Mouse (Mus musculus) MEL (cell line): ENCODE measurements around the gene Kif24. TPM values are rescaled to one million over a fixed set of nuclear protein-coding genes. Genes with fewer than 3 reads are reported as not detected.
A peak's percentile ranks its signal among the peaks of the same experiment; 100 is the strongest.
"Not testable (repeated sequence)": the region's sequence is repeated elsewhere in the genome, so short reads cannot be mapped to it uniquely, and the experiment has no call there.

Experiments used
- DNase-seq: peaks from one replicate; pipeline ENCODE4 v3.0.0; 2011; ENCODE audit warnings: low read depth, low spot score
- H3K27ac ChIP-seq: 2 replicates; pipeline ENCODE4 v1.5.1; 2012; ENCODE audit warnings: low read depth, mild to moderate bottlenecking, control low read depth, low read length, moderate library complexity; ENCODE audit not compliant: control insufficient read depth
- H3K27me3 ChIP-seq, 2 experiments: fragments of 150-350 bp in 1 of 2; sonication (generic) in 1 of 2; 2 replicates each; pipeline ENCODE4 v1.6.1; 2012; ENCODE audit warnings: low read length in 2 of 2, mild to moderate bottlenecking in 2 of 2, improper control_type of control experiment in 1 of 2, moderate library complexity in 1 of 2; ENCODE audit not compliant: insufficient read depth in 2 of 2, control insufficient read depth in 1 of 2
- H3K36me3 ChIP-seq, 2 experiments: 2 replicates each; pipeline ENCODE4 v1.6.1; 2012 to 2014; ENCODE audit warnings: low read length in 2 of 2, improper control_type of control experiment in 1 of 2, inconsistent platforms in 1 of 2, mild to moderate bottlenecking in 1 of 2; ENCODE audit not compliant: insufficient read depth in 2 of 2, control insufficient read depth in 1 of 2
- H3K4me1 ChIP-seq, 2 experiments: fragments of 150-350 bp in 1 of 2; sonication (generic) in 1 of 2; 2 replicates each; pipeline ENCODE4 v1.6.1; 2012; ENCODE audit warnings: low read length in 2 of 2, improper control_type of control experiment in 1 of 2, mild to moderate bottlenecking in 1 of 2; ENCODE audit not compliant: insufficient read depth in 2 of 2, control insufficient read depth in 1 of 2
- H3K4me3 ChIP-seq, 2 experiments: fragments of 150-350 bp in 1 of 2; sonication (generic) in 1 of 2; 2 replicates each; pipeline ENCODE4 v1.5.1; 2012; ENCODE audit warnings: low read depth in 2 of 2, low read length in 2 of 2, mild to moderate bottlenecking in 2 of 2, moderate library complexity in 2 of 2, control low read depth in 1 of 2, improper control_type of control experiment in 1 of 2; ENCODE audit not compliant: control insufficient read depth in 1 of 2, insufficient read depth in 1 of 2
- H3K79me2 ChIP-seq: 2 replicates; pipeline ENCODE4 v1.6.1; 2012; ENCODE audit warnings: mild to moderate bottlenecking, low read length, moderate library complexity; ENCODE audit not compliant: control insufficient read depth, poor library complexity, insufficient read depth
- H3K9ac ChIP-seq: 2 replicates; pipeline ENCODE4 v1.6.1; 2012; ENCODE audit warnings: low read depth, mild to moderate bottlenecking, control low read depth, low read length, moderate library complexity; ENCODE audit not compliant: control insufficient read depth, poor library complexity, severe bottlenecking
- H3K9me3 ChIP-seq: fragments of 150-350 bp; sonication (generic); replicated peaks from 2 replicates; pipeline ENCODE4 v1.6.1; 2012; ENCODE audit warnings: mild to moderate bottlenecking, low read length, improper control_type of control experiment, moderate library complexity; ENCODE audit not compliant: insufficient read depth
- CTCF ChIP-seq, 3 experiments: IDR thresholded peaks in 2 of 3; conservative IDR thresholded peaks in 1 of 3; 2 replicates each; pipeline ENCODE4 v1.5.1; 2011 to 2012; ENCODE audit warnings: low read length in 3 of 3, low read depth in 2 of 3, mild to moderate bottlenecking in 2 of 3, improper control_type of control experiment in 1 of 3, inconsistent platforms in 1 of 3, mixed read lengths in 1 of 3, moderate library complexity in 1 of 3; ENCODE audit not compliant: control insufficient read depth in 1 of 3, insufficient read depth in 1 of 3, poor library complexity in 1 of 3, severe bottlenecking in 1 of 3
- E2F4 ChIP-seq: IDR thresholded peaks from 2 replicates; pipeline ENCODE4 v1.6.1; 2011; ENCODE audit warnings: low read depth, low read length, improper control_type of control experiment, borderline replicate concordance
- ELF1 ChIP-seq: IDR thresholded peaks from 2 replicates; pipeline ENCODE4 v1.6.1; 2014; ENCODE audit warnings: low read depth, mild to moderate bottlenecking, inconsistent platforms, low read length, improper control_type of control experiment, moderate library complexity
- ETS1 ChIP-seq: IDR thresholded peaks from 2 replicates; pipeline ENCODE4 v1.6.1; 2012; ENCODE audit warnings: low read depth, mild to moderate bottlenecking, inconsistent platforms, low read length, improper control_type of control experiment, moderate library complexity
- GATA1 ChIP-seq: IDR thresholded peaks from 2 replicates; pipeline ENCODE4 v1.6.1; 2011; ENCODE audit warnings: low read depth, low read length, improper control_type of control experiment
- HCFC1 ChIP-seq: IDR thresholded peaks from 2 replicates; pipeline ENCODE4 v1.6.1; 2012; ENCODE audit warnings: low read depth, mild to moderate bottlenecking, inconsistent platforms, low read length, improper control_type of control experiment, moderate library complexity
- MXI1 ChIP-seq: IDR thresholded peaks from 2 replicates; pipeline ENCODE4 v1.6.1; 2011; ENCODE audit warnings: mild to moderate bottlenecking, low read depth, low read length, improper control_type of control experiment
- MYC ChIP-seq: IDR thresholded peaks from 2 replicates; pipeline ENCODE4 v1.6.1; 2011; ENCODE audit warnings: low read depth, mild to moderate bottlenecking, low read length, improper control_type of control experiment, moderate library complexity
- NELFE ChIP-seq: IDR thresholded peaks from 2 replicates; pipeline ENCODE4 v1.6.1; 2011; ENCODE audit warnings: low read depth, low read length, improper control_type of control experiment
- NRF1 ChIP-seq: IDR thresholded peaks from 2 replicates; pipeline ENCODE4 v1.6.1; 2014; ENCODE audit warnings: low read depth, mild to moderate bottlenecking, inconsistent platforms, low read length, improper control_type of control experiment, moderate library complexity; ENCODE audit not compliant: poor library complexity, insufficient read depth, severe bottlenecking
- POLR2A ChIP-seq, 2 experiments: IDR thresholded peaks; 2 replicates each; pipeline ENCODE4 v1.6.1; 2011 to 2012; ENCODE audit warnings: low read length in 2 of 2, mild to moderate bottlenecking in 2 of 2, control low read depth in 1 of 2, improper control_type of control experiment in 1 of 2, low read depth in 1 of 2, moderate library complexity in 1 of 2; ENCODE audit not compliant: control insufficient read depth in 1 of 2, insufficient read depth in 1 of 2, poor library complexity in 1 of 2
- RAD21 ChIP-seq: IDR thresholded peaks from 2 replicates; pipeline ENCODE4 v1.6.1; 2011; ENCODE audit warnings: mild to moderate bottlenecking, low read depth, low read length, improper control_type of control experiment
- RCOR1 ChIP-seq: IDR thresholded peaks from 2 replicates; pipeline ENCODE4 v1.6.1; 2012; ENCODE audit warnings: low read depth, mild to moderate bottlenecking, inconsistent platforms, low read length, improper control_type of control experiment
- SIN3A ChIP-seq: IDR thresholded peaks from 2 replicates; pipeline ENCODE4 v1.6.1; 2012; ENCODE audit warnings: low read length, improper control_type of control experiment, inconsistent platforms
- TAL1 ChIP-seq: IDR thresholded peaks from 2 replicates; pipeline ENCODE4 v1.6.1; 2012; ENCODE audit warnings: mild to moderate bottlenecking, inconsistent platforms, low read length, moderate library complexity, mixed read lengths
- TBP ChIP-seq: IDR thresholded peaks from 2 replicates; pipeline ENCODE4 v1.8.0; 2011; ENCODE audit warnings: low read depth, low read length, improper control_type of control experiment
- USF1 ChIP-seq: IDR thresholded peaks from 2 replicates; pipeline ENCODE4 v1.6.1; 2014; ENCODE audit warnings: low read depth, mild to moderate bottlenecking, inconsistent platforms, low read length, improper control_type of control experiment, moderate library complexity
- polyA plus RNA-seq, 2 experiments: library from polyadenylated mRNA; stranded (reverse) in 1 of 2; unstranded in 1 of 2; fragments of >175 nt in 1 of 2; fragments of >200 nt in 1 of 2; gene quantifications; 2 replicates each; pipeline versions ENCODE4 v1.2.1 to v1.2.4; 2012; ENCODE audit warnings: low replicate concordance in 2 of 2, low read depth in 1 of 2; ENCODE audit not compliant: insufficient read length in 2 of 2, insufficient read depth in 1 of 2, missing spikeins in 1 of 2
- total RNA-seq: library from RNA; depleted of rRNA; stranded (reverse); fragments of 300-350 nt; gene quantifications from 2 replicates; pipeline ENCODE4 v1.2.3, GENCODE M21; 2012

Kif24 gene
- total and polyA plus RNA-seq, 3 experiments, result 11.6 to 13.2 TPM; not detected in 1

GRCm38 (mm10) chr4:41468396-41469080, 3.9 kb upstream of the Kif24 start (continued):
- TF ChIP-seq E2F4 (no peak), TBP (no peak)

GRCm38 (mm10) chr4:41465287-41465665, 589 bp upstream of the Kif24 start:
- TF ChIP-seq CTCF (IDR thresholded peaks at IDR 0.05 in 2 of 3, conservative IDR thresholded peaks at IDR 0.05 in 1 of 3; ENCODE audit: control insufficient read depth in 1 of 3, insufficient read depth in 1 of 3, low read depth in 2 of 3, low read length in 3 of 3, poor library complexity in 1 of 3, severe bottlenecking in 1 of 3) (peak in 1 of 3 experiments; percentile 27; a peak in 2 of 6 replicates), MXI1 (peak; percentile 2), POLR2A (IDR thresholded peaks at IDR 0.05; ENCODE audit: control insufficient read depth in 1 of 2, insufficient read depth in 1 of 2, low read depth in 1 of 2, low read length in 2 of 2, poor library complexity in 1 of 2) (no peak), RCOR1 (no peak), TAL1 (peak; percentile 15; the same call in 1 of the 2 replicates), RAD21 (no peak)
- Histone ChIP-seq H3K36me3 (peaks cover 5 to 7% of the 10 kb centered on the region in 2 experiments), H3K9ac (peak overlapping the region; percentile 92), H3K4me1 (peaks cover 6 to 10% of the 10 kb centered on the region in 2 experiments; a peak in 2 of 4 replicates), H3K4me3 (peak overlapping the region; percentile 77 to 95), H3K79me2 (peaks cover 26% of the 10 kb centered on the region), H3K9me3 (no peaks in the 10 kb centered on the region), H3K27me3 (no peaks in the 10 kb centered on the region), H3K27ac (0 out of 2 replicates have a peak overlapping the region, but pooled peaks have one; percentile 38)
- no peak for DNase-seq

GRCm38 (mm10) chr4:41463051-41463738, 1.5 kb downstream of the Kif24 start:
- H3K9ac ChIP-seq, result peak overlapping the region; percentile 82
- H3K27ac ChIP-seq, result peak overlapping the region; percentile 89
- H3K4me1 ChIP-seq, H3K27me3 ChIP-seq, H3K9me3 ChIP-seq, H3K36me3 ChIP-seq: not testable (repeated sequence)
- H3K79me2 ChIP-seq, result peaks cover 26% of the 10 kb centered on the region
- H3K4me3 ChIP-seq, result peak overlapping the region; percentile 78 to 94
- peak; percentile 65 for DNase-seq
- TF ChIP-seq GATA1, result 0 out of 2 replicates have a peak, but pooled peaks have one; percentile 24
- peak; percentile 20; the same call in 1 of the 2 replicates for TF ChIP-seq NELFE
- TF ChIP-seq MXI1, result peak; percentile 59; the same call in 1 of the 2 replicates
- TF ChIP-seq ETS1, result peak; percentile 73
- 0 out of 2 replicates have a peak, but pooled peaks have one; percentile 4 for TF ChIP-seq ELF1
- 0 out of 2 replicates have a peak, but pooled peaks have one; percentile 44 for TF ChIP-seq MYC
- TF ChIP-seq SIN3A, result peak; percentile 46; the same call in 1 of the 2 replicates
- 0 out of 2 replicates have a peak, but pooled peaks have one; percentile 6 for TF ChIP-seq NRF1
- TF ChIP-seq HCFC1, result peak; percentile 19; the same call in 1 of the 2 replicates
- TF ChIP-seq POLR2A (IDR thresholded peaks at IDR 0.05; ENCODE audit: control insufficient read depth in 1 of 2, insufficient read depth in 1 of 2, low read depth in 1 of 2, low read length in 2 of 2, poor library complexity in 1 of 2), result 0 out of 4 replicates have a peak, but pooled peaks of 1 of the 2 experiments have one; percentile 21
- TF ChIP-seq USF1, result 0 out of 2 replicates have a peak, but pooled peaks have one; percentile 32
